Mouse (Mus musculus): ENCODE measurements around the gene Coro1c. TPM values are rescaled to one million over a fixed set of nuclear protein-coding genes. Genes with fewer than 3 reads are reported as not detected.

Gene Coro1c
- total and polyA plus RNA-seq, 2 experiments from 2014 or later = 149 to 151 TPM

GRCm38 (mm10) chr5:113828481-113828880, 80.1 kb downstream of the Coro1c start:
- Histone ChIP-seq H3K9ac (replicated peaks; ENCODE audit: low read length) (no peak overlapping the region), H3K4me2 (ENCODE audit: low read depth, low read length) (no peak overlapping the region), H3K4me3 (ENCODE audit: low read length) (no peak overlapping the region), H3K27me3 (ENCODE audit: insufficient read depth, low read length) (no peaks in the 10 kb centered on the region), H3K4me1 (ENCODE audit: insufficient read depth, low read length) (no peaks in the 10 kb centered on the region), H3K36me3 (ENCODE audit: insufficient read depth, low read length) (no peaks in the 10 kb centered on the region), H3K27ac (no peak overlapping the region), H3K9me3 (ENCODE audit: low read length) (no peaks in the 10 kb centered on the region)
- ATAC-seq = no peak
- TF ChIP-seq CTCF (IDR thresholded peaks at IDR 0.05; ENCODE audit: low read depth) = no peak
- DNase-seq (ENCODE audit: low spot score) = no peak
- 64% methylated on average over 7 of the region's 7 CpGs for WGBS

- Histone ChIP-seq H3K27ac (no peak overlapping the region), H3K36me3 (ENCODE audit: insufficient read depth, low read length) (no peaks in the 10 kb centered on the region), H3K4me1 (ENCODE audit: insufficient read depth, low read length) (no peaks in the 10 kb centered on the region), H3K9ac (replicated peaks; ENCODE audit: low read length) (no peak overlapping the region), H3K4me3 (ENCODE audit: low read length) (no peak overlapping the region), H3K27me3 (ENCODE audit: insufficient read depth, low read length) (no peaks in the 10 kb centered on the region), H3K9me3 (ENCODE audit: low read length) (no peaks in the 10 kb centered on the region), H3K4me2 (ENCODE audit: low read depth, low read length) (no peak overlapping the region)
- WGBS = 45% methylated on average over 4 of the region's 4 CpGs
- DNase-seq (ENCODE audit: low spot score) = no peak
- no peak for ATAC-seq
- no peak for TF ChIP-seq CTCF (IDR thresholded peaks at IDR 0.05; ENCODE audit: low read depth)
Observed at GRCm38 (mm10) chr5:113827991-113828411, 80.6 kb downstream of the Coro1c start.

- Histone ChIP-seq H3K36me3 (ENCODE audit: insufficient read depth, low read length) (no peaks in the 10 kb centered on the region), H3K27ac (no peak overlapping the region), H3K4me2 (ENCODE audit: low read depth, low read length) (no peak overlapping the region), H3K4me3 (ENCODE audit: low read length) (no peak overlapping the region), H3K9me3 (ENCODE audit: low read length) (no peaks in the 10 kb centered on the region), H3K9ac (replicated peaks; ENCODE audit: low read length) (no peak overlapping the region), H3K4me1 (ENCODE audit: insufficient read depth, low read length) (no peaks in the 10 kb centered on the region), H3K27me3 (ENCODE audit: insufficient read depth, low read length) (no peaks in the 10 kb centered on the region)
- ATAC-seq = no peak
- DNase-seq (ENCODE audit: low spot score) = no peak
- TF ChIP-seq CTCF (IDR thresholded peaks at IDR 0.05; ENCODE audit: low read depth) = no peak
- WGBS = 94% methylated on average over 4 of the region's 4 CpGs
Observed at GRCm38 (mm10) chr5:113826619-113827018, 81.9 kb downstream of the Coro1c start.

GRCm38 (mm10) chr5:113825558-113825957, 83.0 kb downstream of the Coro1c start:
- DNase-seq (ENCODE audit: low spot score) (no peak), ATAC-seq (no peak)
- 85% methylated on average over 7 of the region's 7 CpGs for WGBS
- H3K4me2 ChIP-seq (ENCODE audit: low read depth, low read length) = no peak overlapping the region
- no peak for TF ChIP-seq CTCF (IDR thresholded peaks at IDR 0.05; ENCODE audit: low read depth)
- no peaks in the 10 kb centered on the region for H3K27me3 ChIP-seq (ENCODE audit: insufficient read depth, low read length)
- H3K9me3 ChIP-seq (ENCODE audit: low read length) = no peaks in the 10 kb centered on the region
- no peaks in the 10 kb centered on the region for H3K4me1 ChIP-seq (ENCODE audit: insufficient read depth, low read length)
- H3K27ac ChIP-seq = no peak overlapping the region
- no peak overlapping the region for H3K9ac ChIP-seq (replicated peaks; ENCODE audit: low read length)
- no peaks in the 10 kb centered on the region for H3K36me3 ChIP-seq (ENCODE audit: insufficient read depth, low read length)
- no peak overlapping the region for H3K4me3 ChIP-seq (ENCODE audit: low read length)

- no peak overlapping the region for H3K27ac ChIP-seq
- no peak overlapping the region for H3K9ac ChIP-seq (replicated peaks; ENCODE audit: low read length)
- no peak overlapping the region for H3K4me3 ChIP-seq (ENCODE audit: low read length)
- no peaks in the 10 kb centered on the region for H3K36me3 ChIP-seq (ENCODE audit: insufficient read depth, low read length)
- H3K27me3 ChIP-seq (ENCODE audit: insufficient read depth, low read length) = no peaks in the 10 kb centered on the region
- H3K4me2 ChIP-seq (ENCODE audit: low read depth, low read length) = no peak overlapping the region
- no peaks in the 10 kb centered on the region for H3K4me1 ChIP-seq (ENCODE audit: insufficient read depth, low read length)
- TF ChIP-seq CTCF (IDR thresholded peaks at IDR 0.05; ENCODE audit: low read depth) = no peak
- 79% methylated on average over 4 of the region's 4 CpGs for WGBS
- no peak for DNase-seq (ENCODE audit: low spot score)
- H3K9me3 ChIP-seq (ENCODE audit: low read length) = no peaks in the 10 kb centered on the region
- no peak for ATAC-seq
Observed at GRCm38 (mm10) chr5:113824228-113824627, 84.3 kb downstream of the Coro1c start.

- Histone ChIP-seq H3K9ac (replicated peaks; ENCODE audit: low read length) (no peak overlapping the region), H3K27ac (peak overlapping the region; percentile 27; the same call in 1 of the 2 replicates), H3K4me2 (ENCODE audit: low read depth, low read length) (no peak overlapping the region), H3K27me3 (ENCODE audit: insufficient read depth, low read length) (no peaks in the 10 kb centered on the region), H3K4me3 (ENCODE audit: low read length) (no peak overlapping the region), H3K9me3 (ENCODE audit: low read length) (no peaks in the 10 kb centered on the region), H3K36me3 (ENCODE audit: insufficient read depth, low read length) (no peaks in the 10 kb centered on the region), H3K4me1 (ENCODE audit: insufficient read depth, low read length) (no peaks in the 10 kb centered on the region)
- 60% methylated on average over 14 of the region's 14 CpGs for WGBS
- DNase-seq (ENCODE audit: low spot score) (peak; percentile 70), ATAC-seq (0 out of 2 replicates have a peak, but pooled peaks have one; percentile 35)
- TF ChIP-seq CTCF (IDR thresholded peaks at IDR 0.05; ENCODE audit: low read depth) = no peak
Observed at GRCm38 (mm10) chr5:113818572-113818971, 90.0 kb downstream of the Coro1c start.

- no peaks in the 10 kb centered on the region for H3K36me3 ChIP-seq (ENCODE audit: insufficient read depth, low read length)
- 13% methylated on average over 15 of the region's 15 CpGs for WGBS
- DNase-seq (ENCODE audit: low spot score) (peak; percentile 83), ATAC-seq (peak; percentile 66)
- peak; percentile 83 for TF ChIP-seq CTCF (IDR thresholded peaks at IDR 0.05; ENCODE audit: low read depth)
- no peak overlapping the region for H3K9ac ChIP-seq (replicated peaks; ENCODE audit: low read length)
- no peaks in the 10 kb centered on the region for H3K4me1 ChIP-seq (ENCODE audit: insufficient read depth, low read length)
- no peak overlapping the region for H3K4me3 ChIP-seq (ENCODE audit: low read length)
- 0 out of 2 replicates have a peak, but pooled peaks cover 3% of the 10 kb centered on the region for H3K9me3 ChIP-seq (ENCODE audit: low read length)
- no peak overlapping the region for H3K4me2 ChIP-seq (ENCODE audit: low read depth, low read length)
- H3K27me3 ChIP-seq (ENCODE audit: insufficient read depth, low read length) = no peaks in the 10 kb centered on the region
- no peak overlapping the region for H3K27ac ChIP-seq
Observed at GRCm38 (mm10) chr5:113815638-113816152, 92.9 kb downstream of the Coro1c start.

Data from hindbrain, postnatal 0 days (tissue).